ENCODE assay signal across 7 mouse cellular contexts in the genomic region with DNA sequence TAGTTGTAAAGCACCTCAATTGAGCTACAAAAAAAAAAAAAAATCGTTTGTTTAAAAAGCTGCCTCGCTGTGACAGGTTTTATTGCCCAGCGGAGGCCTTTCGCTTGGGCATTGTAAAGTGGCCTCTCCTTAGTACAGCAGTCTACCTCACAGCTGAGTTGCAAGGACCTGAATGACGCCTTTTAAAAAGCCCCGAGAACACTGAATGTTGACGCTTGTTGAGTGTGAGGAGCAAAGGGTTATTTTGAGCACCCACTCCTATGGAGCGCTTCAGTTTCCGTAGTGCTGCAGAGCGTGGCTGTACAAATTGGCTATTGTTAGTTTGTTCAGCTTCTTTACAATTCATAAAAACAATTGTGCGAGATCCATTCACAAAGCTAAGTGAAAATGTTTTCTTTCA. TPM values are rescaled to one million over a fixed set of nuclear protein-coding genes. Genes with fewer than 3 reads are reported as not detected.
DNase-seq lines count a peak whose midpoint lies in the region; ATAC-seq and TF ChIP-seq lines count a peak whose summit lies in the region.

No protein-coding gene starts in this region.

- H3K9ac ChIP-seq in embryonic facial prominence, embryonic 13.5 days: peak overlapping the region; percentile 96
- H3K9ac ChIP-seq in midbrain, embryonic 16.5 days (ENCODE audit: low read depth, low read length): peak overlapping the region; percentile 90

- no peak for ATAC-seq in embryonic facial prominence, embryonic 13.5 days (ENCODE audit: insufficient number of reproducible peaks, insufficient read depth, low FRiP score, low TSS enrichment, low read depth)
- ATAC-seq in midbrain, embryonic 16.5 days: no peak
- ATAC-seq in inflammation-experienced regulatory T-cells, adult 6 months: no peak

- H3K4me1 ChIP-seq in testis, adult 2 months (ENCODE audit: control insufficient read depth, insufficient read depth, low read length): peaks cover 2% of the 10 kb centered on the region
- peaks cover 19% of the 10 kb centered on the region for H3K4me1 ChIP-seq in embryonic facial prominence, embryonic 13.5 days
- peaks cover 30% of the 10 kb centered on the region for H3K4me1 ChIP-seq in midbrain, embryonic 16.5 days (ENCODE audit: control insufficient read depth, insufficient read depth, low read length)

- no peak for TF ChIP-seq POLR2A in testis, adult 2 months (IDR thresholded peaks at IDR 0.05; ENCODE audit: control insufficient read depth, low read depth, low read length)

- H3K27ac ChIP-seq in testis, adult 2 months (ENCODE audit: control insufficient read depth, insufficient read depth, low read depth, low read length): no peak overlapping the region
- H3K27ac ChIP-seq in embryonic facial prominence, embryonic 13.5 days: no peak overlapping the region
- H3K27ac ChIP-seq in midbrain, embryonic 16.5 days (ENCODE audit: low read length): no peak overlapping the region

- TF ChIP-seq CTCF in testis, adult 2 months (IDR thresholded peaks at IDR 0.05; ENCODE audit: control insufficient read depth, insufficient read depth, insufficient replicate concordance, low read depth, low read length): no peak

- H3K27me3 ChIP-seq in testis, adult 2 months (ENCODE audit: control insufficient read depth, insufficient read depth, low read length): no peaks in the 10 kb centered on the region
- H3K27me3 ChIP-seq in embryonic facial prominence, embryonic 13.5 days: no peaks in the 10 kb centered on the region
- H3K27me3 ChIP-seq in midbrain, embryonic 16.5 days (ENCODE audit: control insufficient read depth, insufficient read depth, low read depth, low read length): no peaks in the 10 kb centered on the region

- 11% methylated on average over 11 of the region's 11 CpGs for WGBS in embryonic facial prominence, embryonic 13.5 days
- 2% methylated on average over 11 of the region's 11 CpGs for WGBS in midbrain, embryonic 16.5 days

- no peaks in the 10 kb centered on the region for H3K9me3 ChIP-seq in embryonic facial prominence, embryonic 13.5 days
- no peaks in the 10 kb centered on the region for H3K9me3 ChIP-seq in midbrain, embryonic 16.5 days (replicated peaks; ENCODE audit: control insufficient read depth, low read length, poor library complexity, severe bottlenecking)

- DNase-seq in testis, postnatal 10 days (ENCODE audit: low spot score): no peak
- peak; percentile 70 for DNase-seq in induced T-regulatory cell, adult 2 months (ENCODE audit: low read depth)
- DNase-seq in frontal cortex, postnatal 25 days (ENCODE audit: low spot score in 2 of 2): no peak

- H3K4me2 ChIP-seq in embryonic facial prominence, embryonic 13.5 days: peak overlapping the region; percentile 80
- peak overlapping the region; percentile 80 for H3K4me2 ChIP-seq in midbrain, embryonic 16.5 days (ENCODE audit: low read length)

- peak overlapping the region; percentile 85 for H3K4me3 ChIP-seq in testis, adult 2 months (ENCODE audit: control insufficient read depth, low read depth, low read length)
- H3K4me3 ChIP-seq in embryonic facial prominence, embryonic 13.5 days: peak overlapping the region; percentile 89
- H3K4me3 ChIP-seq in midbrain, embryonic 16.5 days (ENCODE audit: low read depth, low read length): peak overlapping the region; percentile 92

- no peaks in the 10 kb centered on the region for H3K36me3 ChIP-seq in testis, adult 2 months (ENCODE audit: control insufficient read depth, insufficient read depth, low read length)
- H3K36me3 ChIP-seq in embryonic facial prominence, embryonic 13.5 days: no peaks in the 10 kb centered on the region
- H3K36me3 ChIP-seq in midbrain, embryonic 16.5 days (ENCODE audit: control insufficient read depth, insufficient read depth, low read length): no peaks in the 10 kb centered on the region

RNA-seq across cellular contexts. Expression of a gene that starts 1.4 kb away (rescaled TPM):
- polyA plus RNA-seq in testis, adult 2 months (2012; rRNA removed): 115 and 121 TPM in 2 replicates
- 600 and 602 TPM in 2 replicates for polyA plus RNA-seq in embryonic facial prominence, embryonic 13.5 days (2015; fragmentation: Nextera tagmentation; extraction: Ambion mirVana)
- 505 and 541 TPM in 2 replicates for polyA plus RNA-seq in midbrain, embryonic 16.5 days (2015; fragmentation: Nextera tagmentation; extraction: Ambion mirVana)
- polyA plus RNA-seq in inflammation-experienced regulatory T-cells, adult 6 months (2017; shearing (Covaris generic)): 100 to 1,000 TPM; 244 to 322 (median 274) TPM

RNA-seq across cellular contexts. Expression of a gene that starts 30.4 kb away (rescaled TPM):
- polyA plus RNA-seq in testis, adult 2 months (2012; rRNA removed): 2.0 and 2.3 TPM in 2 replicates
- 10.6 and 11.2 TPM in 2 replicates for polyA plus RNA-seq in embryonic facial prominence, embryonic 13.5 days (2015; fragmentation: Nextera tagmentation; extraction: Ambion mirVana)
- 12.2 and 12.5 TPM in 2 replicates for polyA plus RNA-seq in midbrain, embryonic 16.5 days (2015; fragmentation: Nextera tagmentation; extraction: Ambion mirVana)
- 1 to 10 TPM; 3.5 to 5.6 (median 5.2) TPM for polyA plus RNA-seq in inflammation-experienced regulatory T-cells, adult 6 months (2017; shearing (Covaris generic))

RNA-seq across cellular contexts. Expression of a gene that starts 53.8 kb away (rescaled TPM):
- 6.0 and 7.4 TPM in 2 replicates for polyA plus RNA-seq in testis, adult 2 months (2012; rRNA removed)
- 0.03 TPM in 2 replicates for polyA plus RNA-seq in embryonic facial prominence, embryonic 13.5 days (2015; fragmentation: Nextera tagmentation; extraction: Ambion mirVana)
- polyA plus RNA-seq in midbrain, embryonic 16.5 days (2015; fragmentation: Nextera tagmentation; extraction: Ambion mirVana): 0.11 and 0.19 TPM in 2 replicates
- under 1 TPM in 2 of 3 experiments, not detected in 1; 0.04 to 0.06 TPM for polyA plus RNA-seq in inflammation-experienced regulatory T-cells, adult 6 months (2017; shearing (Covaris generic))
